Mouse (Mus musculus) erythroid progenitor cell, adult 5-6 weeks (primary cell): ENCODE results near the gene Agap1. TPM values are rescaled to one million over a fixed set of nuclear protein-coding genes. Genes with fewer than 3 reads are reported as not detected.

Source experiments
- ATAC-seq: replicated peaks from 2 replicates; pipeline ENCODE4 v1.8.0; 2016; ENCODE audit warnings: moderate number of reproducible peaks, mild to moderate bottlenecking, moderate TSS enrichment, inconsistent platforms; ENCODE audit not compliant: poor library complexity, low FRiP score, severe bottlenecking
- total RNA-seq, 2 experiments: library from RNA; stranded (forward) in 1 of 2; stranded (reverse) in 1 of 2; fragments of 150-400 nt in 1 of 2; fragments of 186-747, 209-891 nt in 1 of 2; gene quantifications; 2 replicates each; pipeline versions ENCODE4 v1.2.3 to v1.2.4; 2015 to 2017; ENCODE audit warnings: low replicate concordance in 2 of 2

Agap1 gene
- total RNA-seq, 2 experiments from 2014 or later, result 8.3 to 8.4 TPM

GRCm38 (mm10) chr1:89634055-89634454, 179.4 kb downstream of the Agap1 start:
- ATAC-seq, result no peak

GRCm38 (mm10) chr1:89635131-89635530, 180.5 kb downstream of the Agap1 start:
- no peak for ATAC-seq

GRCm38 (mm10) chr1:89637670-89638069, 183.1 kb downstream of the Agap1 start:
- no peak for ATAC-seq

GRCm38 (mm10) chr1:89643445-89644100, 189.0 kb downstream of the Agap1 start:
- no peak for ATAC-seq

GRCm38 (mm10) chr1:89644120-89644519, 189.5 kb downstream of the Agap1 start:
- 0 out of 2 replicates have a peak, but pooled peaks have one; percentile 28 for ATAC-seq

GRCm38 (mm10) chr1:89646326-89647018, 191.9 kb downstream of the Agap1 start:
- ATAC-seq, result 0 out of 2 replicates have a peak, but pooled peaks have one; percentile 56

GRCm38 (mm10) chr1:89647505-89647904, 192.9 kb downstream of the Agap1 start:
- no peak for ATAC-seq

GRCm38 (mm10) chr1:89650557-89650956, 196.0 kb downstream of the Agap1 start:
- no peak for ATAC-seq

GRCm38 (mm10) chr1:89656167-89656566, 201.6 kb downstream of the Agap1 start:
- no peak for ATAC-seq

- no peak for ATAC-seq
Measured at GRCm38 (mm10) chr1:89656643-89657321, 202.2 kb downstream of the Agap1 start.

- ATAC-seq, result no peak
Measured at GRCm38 (mm10) chr1:89660804-89661203, 206.2 kb downstream of the Agap1 start.

- no peak for ATAC-seq
Measured at GRCm38 (mm10) chr1:89666154-89666553, 211.5 kb downstream of the Agap1 start.

GRCm38 (mm10) chr1:89667387-89667786, 212.8 kb downstream of the Agap1 start:
- no peak for ATAC-seq

GRCm38 (mm10) chr1:89668635-89669034, 214.0 kb downstream of the Agap1 start:
- no peak for ATAC-seq

GRCm38 (mm10) chr1:89671110-89671787, 216.6 kb downstream of the Agap1 start:
- no peak for ATAC-seq

GRCm38 (mm10) chr1:89673071-89673470, 218.5 kb downstream of the Agap1 start:
- ATAC-seq, result no peak

- ATAC-seq, result no peak
Measured at GRCm38 (mm10) chr1:89673686-89674085, 219.1 kb downstream of the Agap1 start.

GRCm38 (mm10) chr1:89674681-89675080, 220.1 kb downstream of the Agap1 start:
- no peak for ATAC-seq

- ATAC-seq, result no peak
Measured at GRCm38 (mm10) chr1:89676411-89676810, 221.8 kb downstream of the Agap1 start.

GRCm38 (mm10) chr1:89680673-89681072, 226.1 kb downstream of the Agap1 start:
- no peak for ATAC-seq
